Mouse (Mus musculus) forebrain, postnatal 0 days (tissue): Measurements from ENCODE around the gene 2210016F16Rik. TPM values are rescaled to one million over a fixed set of nuclear protein-coding genes. Genes with fewer than 3 reads are reported as not detected.

ENCODE experiments used
- ATAC-seq: fragments of 200-750 bp; cut with Nextera tagmentation; 2 replicates; pipeline ENCODE4 v1.8.0; 2017; ENCODE audit warnings: mild to moderate bottlenecking, moderate library complexity
- DNase-seq: peaks from one replicate; pipeline ENCODE4 v3.0.0-alpha.2; 2015
- H3K27ac ChIP-seq: fragments of 300-500 bp; sonication (generic); 2 replicates; pipeline ENCODE4 v1.5.1; 2014; ENCODE audit warnings: low read depth, mild to moderate bottlenecking, antibody characterized with exemption, low read length, moderate library complexity, mixed read lengths
- H3K27me3 ChIP-seq: fragments of 300-500 bp; sonication (generic); 2 replicates; pipeline ENCODE4 v1.6.1; 2014; ENCODE audit warnings: mild to moderate bottlenecking, low read length, mixed read lengths; ENCODE audit not compliant: insufficient read depth
- H3K36me3 ChIP-seq: fragments of 300-500 bp; sonication (generic); 2 replicates; pipeline ENCODE4 v1.6.1; 2014; ENCODE audit warnings: mild to moderate bottlenecking, moderate library complexity; ENCODE audit not compliant: insufficient read depth
- H3K4me1 ChIP-seq: fragments of 300-500 bp; sonication (generic); 2 replicates; pipeline ENCODE4 v1.6.1; 2014; ENCODE audit warnings: antibody characterized with exemption; ENCODE audit not compliant: insufficient read depth
- H3K4me2 ChIP-seq: fragments of 300-500 bp; sonication (generic); 2 replicates; pipeline ENCODE4 v1.6.1; 2014; ENCODE audit warnings: low read depth, mild to moderate bottlenecking, moderate library complexity
- H3K4me3 ChIP-seq: fragments of 300-500 bp; sonication (generic); 2 replicates; pipeline ENCODE4 v1.5.1; 2014; ENCODE audit warnings: low read depth, low read length, mixed read lengths
- H3K9ac ChIP-seq: fragments of 300-500 bp; sonication (generic); 2 replicates; pipeline ENCODE4 v1.6.1; 2014; ENCODE audit warnings: mild to moderate bottlenecking
- H3K9me3 ChIP-seq: fragments of 300-500 bp; sonication (generic); 2 replicates; pipeline ENCODE4 v1.6.1; 2016; ENCODE audit warnings: low read length
- CTCF ChIP-seq: sonication (generic); IDR thresholded peaks from 2 replicates; pipeline ENCODE4 v1.5.1; 2016; ENCODE audit warnings: antibody characterized with exemption, control low read depth, low read depth
- WGBS: fragments of 180-500 bp; shearing (Covaris S2); extraction: QIAGEN DNeasy Blood & Tissue Kit; methylation state at CpG from one replicate; pipeline ENCODE4 v1.1.7; 2014; 5-methylcytosine and 5-hydroxymethylcytosine counted together
- polyA plus RNA-seq: library from polyadenylated mRNA; unstranded; fragments of >200 nt; fragmentation: Nextera tagmentation; extraction: Ambion mirVana; gene quantifications from 2 replicates; pipeline ENCODE4 v1.2.1, GENCODE M21; 2015
- total RNA-seq: library from RNA; depleted of rRNA; stranded (reverse); fragments of >200 nt; gene quantifications from 2 replicates; pipeline ENCODE4 v1.2.3, GENCODE M21; 2014; rRNA removed

The 2210016F16Rik gene
- total RNA-seq (16.0 and 16.8 TPM in 2 replicates), polyA plus RNA-seq (14.2 TPM in 2 replicates)

DNA sequence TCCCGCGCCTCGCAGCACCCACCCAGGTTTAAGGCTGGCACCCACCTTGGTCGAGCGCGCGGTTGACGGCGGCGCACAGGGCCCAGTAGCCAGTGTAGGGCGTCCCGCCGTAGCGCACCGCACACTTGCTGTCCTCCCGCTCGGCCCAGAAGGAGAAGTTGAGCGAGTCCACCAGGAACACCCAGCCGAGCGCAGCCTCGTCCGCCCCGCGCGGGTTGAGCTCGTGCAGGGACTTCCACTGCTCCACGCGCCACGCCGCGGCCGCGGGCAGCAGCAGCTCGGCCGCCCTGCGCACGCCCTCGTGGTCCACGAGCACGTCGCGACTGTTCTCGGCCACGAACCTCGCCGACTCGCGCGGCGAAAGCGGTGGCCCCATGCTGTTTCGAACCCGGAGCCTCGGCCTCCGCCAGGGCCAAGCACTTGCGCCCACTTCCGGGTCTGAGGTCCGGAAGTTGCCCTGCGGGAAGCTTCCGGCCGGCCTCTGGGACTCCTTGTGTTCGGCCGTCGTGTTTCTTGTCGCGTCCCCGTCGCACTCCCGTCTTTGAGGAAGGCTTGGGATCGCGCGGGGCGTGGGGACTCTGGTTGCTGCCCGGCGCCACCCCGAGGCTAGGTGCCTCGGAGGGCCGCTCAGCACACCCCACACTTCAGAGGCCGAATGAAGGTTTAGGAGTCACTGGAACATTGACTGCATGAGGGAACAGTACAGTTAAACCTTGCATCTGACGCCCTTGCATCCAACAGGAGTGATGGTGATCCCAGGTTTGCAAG is at the start of gene 2210016F16Rik:
Gene 2210016F16Rik, minus strand, starts transcription at position 447 of the 768 bp plus-strand sequence.
- DNase-seq (peak; percentile 66), ATAC-seq (peak; percentile 57)
- H3K27ac ChIP-seq = no peak within 1 kb of the TSS
- H3K4me1 ChIP-seq = no peaks in the 10 kb centered on the region; the same call in 1 of the 2 replicates
- 4% methylated on average over 80 of the region's 80 CpGs for WGBS
- H3K9ac ChIP-seq = peak within 1 kb of the TSS; percentile 61
- H3K4me2 ChIP-seq = peak within 1 kb of the TSS; percentile 82
- peaks cover 32% of the 10 kb centered on the region for H3K36me3 ChIP-seq
- TF ChIP-seq CTCF = peak; percentile 22; the same call in 1 of the 2 replicates
- H3K9me3 ChIP-seq = 0 out of 2 replicates have a peak, but pooled peaks cover 6% of the 10 kb centered on the region
- no peaks in the 10 kb centered on the region for H3K27me3 ChIP-seq
- H3K4me3 ChIP-seq = peak within 1 kb of the TSS; percentile 46

- no peaks in the 10 kb centered on the region for H3K9me3 ChIP-seq
- no peak overlapping the region for H3K4me2 ChIP-seq
- H3K4me3 ChIP-seq = no peak overlapping the region
- no peaks in the 10 kb centered on the region for H3K4me1 ChIP-seq
- H3K9ac ChIP-seq = no peak overlapping the region
- ATAC-seq = no peak
- H3K27me3 ChIP-seq = no peaks in the 10 kb centered on the region
- no peak overlapping the region for H3K27ac ChIP-seq
- WGBS = 71% methylated on average over 10 of the region's 10 CpGs
- no peak for TF ChIP-seq CTCF
- no peaks in the 10 kb centered on the region for H3K36me3 ChIP-seq
- DNase-seq = no peak
Observed at GRCm38 (mm10) chr13:58423061-58423660, 38.1 kb upstream of the 2210016F16Rik start.

GRCm38 (mm10) chr13:58422242-58422641 is 37.2 kb upstream of the 2210016F16Rik start:
- H3K4me2 ChIP-seq = no peak overlapping the region

GRCm38 (mm10) chr13:58421026-58421425 is 36.0 kb upstream of the 2210016F16Rik start:
- Histone ChIP-seq H3K27me3 (no peaks in the 10 kb centered on the region), H3K4me1 (no peaks in the 10 kb centered on the region), H3K9ac (no peak overlapping the region), H3K36me3 (no peaks in the 10 kb centered on the region), H3K27ac (no peak overlapping the region), H3K9me3 (no peaks in the 10 kb centered on the region), H3K4me3 (no peak overlapping the region), H3K4me2 (no peak overlapping the region)
- TF ChIP-seq CTCF = no peak
- ATAC-seq (no peak), DNase-seq (no peak)
- WGBS = 84% methylated on average over 4 of the region's 4 CpGs

More at GRCm38 (mm10) chr13:58422242-58422641, 37.2 kb upstream of the 2210016F16Rik start:
- no peak overlapping the region for H3K27ac ChIP-seq
- DNase-seq (no peak), ATAC-seq (no peak)
- no peaks in the 10 kb centered on the region for H3K4me1 ChIP-seq
- H3K9ac ChIP-seq = no peak overlapping the region
- WGBS = 92% methylated on average over 4 of the region's 4 CpGs
- no peak for TF ChIP-seq CTCF
- no peaks in the 10 kb centered on the region for H3K27me3 ChIP-seq
- H3K9me3 ChIP-seq = no peaks in the 10 kb centered on the region
- no peak overlapping the region for H3K4me3 ChIP-seq
- H3K36me3 ChIP-seq = no peaks in the 10 kb centered on the region

DNA sequence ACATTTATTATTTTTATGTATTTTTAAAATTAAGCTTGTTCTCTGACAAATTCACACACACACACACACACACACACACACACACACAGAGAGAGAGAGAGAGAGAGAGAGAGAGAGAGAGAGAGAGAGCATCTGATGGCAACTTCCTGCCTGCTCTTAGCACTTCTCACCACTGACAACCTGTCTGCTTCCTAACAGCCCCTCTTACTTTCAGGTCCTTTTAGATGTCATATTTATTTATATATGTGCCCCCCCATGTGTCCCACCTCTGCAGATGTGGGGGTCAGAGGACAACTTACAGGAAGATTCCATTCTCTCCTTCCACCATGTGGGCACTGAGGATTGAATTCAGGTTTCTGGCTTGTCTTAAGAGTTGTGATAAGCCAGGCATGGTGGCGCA is 34.2 kb upstream of the 2210016F16Rik start:
- no peak for ATAC-seq
- no peak overlapping the region for H3K4me2 ChIP-seq
- no peak overlapping the region for H3K4me3 ChIP-seq
- H3K27ac ChIP-seq = no peak overlapping the region
- WGBS = 96% methylated on average over 1 of the region's 1 CpGs
- H3K4me1 ChIP-seq = no peaks in the 10 kb centered on the region
- DNase-seq = no peak
- no peak overlapping the region for H3K9ac ChIP-seq
- H3K9me3 ChIP-seq = no peaks in the 10 kb centered on the region
- H3K27me3 ChIP-seq = no peaks in the 10 kb centered on the region
- no peak for TF ChIP-seq CTCF
- no peaks in the 10 kb centered on the region for H3K36me3 ChIP-seq

DNA sequence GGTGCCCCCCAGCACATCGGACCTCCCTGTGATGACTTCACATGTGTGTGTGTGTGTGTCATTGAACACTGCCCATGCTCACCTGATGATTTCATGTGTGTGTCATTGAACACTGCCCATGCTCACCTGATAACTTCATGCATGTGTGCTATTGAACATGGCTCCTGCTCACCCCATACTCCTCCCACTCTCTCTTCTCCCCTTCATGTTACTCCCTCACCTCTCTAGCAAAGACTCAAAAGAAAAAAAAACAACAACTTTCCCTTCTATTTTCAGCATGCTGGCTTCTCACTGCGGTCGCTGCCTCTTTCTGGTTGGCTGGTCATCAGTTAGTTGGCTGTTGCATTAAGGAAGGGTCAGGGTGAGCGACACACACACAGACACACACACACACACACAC is 33.6 kb upstream of the 2210016F16Rik start:
- 78% methylated on average over 4 of the region's 4 CpGs for WGBS
- Histone ChIP-seq H3K4me3 (no peak overlapping the region), H3K4me1 (no peaks in the 10 kb centered on the region), H3K27me3 (no peaks in the 10 kb centered on the region), H3K27ac (no peak overlapping the region), H3K4me2 (no peak overlapping the region), H3K9ac (no peak overlapping the region), H3K36me3 (no peaks in the 10 kb centered on the region), H3K9me3 (no peaks in the 10 kb centered on the region)
- ATAC-seq = no peak
- no peak for DNase-seq
- TF ChIP-seq CTCF = no peak

DNA sequence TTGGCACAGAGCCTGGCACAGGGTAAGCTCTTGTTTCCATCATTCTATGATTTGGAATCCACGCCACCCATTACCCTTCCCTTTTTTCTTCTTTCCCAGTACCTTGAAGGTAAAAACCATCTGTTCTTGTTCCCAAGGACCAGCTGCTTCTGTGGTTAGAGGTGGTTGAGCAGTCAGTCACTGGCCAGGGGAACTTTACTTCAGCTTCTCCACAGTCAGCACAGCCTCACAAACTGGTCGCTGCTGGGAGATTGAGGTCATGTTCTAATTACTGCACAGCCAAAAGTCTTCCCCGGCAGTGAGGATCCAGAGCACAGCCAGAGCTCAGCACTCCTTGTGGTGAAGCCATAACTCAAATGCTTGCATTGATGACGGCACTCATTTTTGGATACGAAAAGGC is 30.8 kb upstream of the 2210016F16Rik start:
- ATAC-seq = no peak
- Histone ChIP-seq H3K27me3 (no peaks in the 10 kb centered on the region), H3K9me3 (no peaks in the 10 kb centered on the region), H3K4me2 (no peak overlapping the region), H3K4me1 (no peaks in the 10 kb centered on the region), H3K4me3 (no peak overlapping the region), H3K9ac (no peak overlapping the region), H3K27ac (no peak overlapping the region), H3K36me3 (no peaks in the 10 kb centered on the region)
- WGBS = 81% methylated on average over 5 of the region's 5 CpGs
- no peak for TF ChIP-seq CTCF
- no peak for DNase-seq
